In genomic region chr3:25147271-25147670, GRCm38 (mm10) we compare ENCODE assay signal across 22 mouse cellular contexts. TPM values are rescaled to one million over a fixed set of nuclear protein-coding genes. Genes with fewer than 3 reads are reported as not detected.
DNase-seq lines count a peak whose midpoint lies in the region; ATAC-seq and TF ChIP-seq lines count a peak whose summit lies in the region.
"Had no signal": no experiment of that assay in that cellular context is flagged by ENCODE, and none has a peak within 500 bp of the region (broad histone marks: within the 10 kb centered on the region; RNA-seq: fewer than 3 reads in every experiment).

No protein-coding gene starts in this region.

- H3K27ac ChIP-seq in liver, adult 2 months (replicated peaks; ENCODE audit: insufficient read depth, low read depth, low read length), result no peak overlapping the region
- no peak overlapping the region for H3K27ac ChIP-seq in liver, embryonic 11.5 days (ENCODE audit: low read depth, low read length)

- H3K27me3 ChIP-seq in liver, adult 2 months (ENCODE audit: control insufficient read depth, insufficient read depth, low read length), result peaks cover 3% of the 10 kb centered on the region; the same call in 1 of the 2 replicates
- peaks cover 24% of the 10 kb centered on the region for H3K27me3 ChIP-seq in liver, embryonic 11.5 days (replicated peaks; ENCODE audit: control insufficient read depth, insufficient read depth, low read length)
- H3K27me3 ChIP-seq: CH12.LX, Patski had no signal

- H3K36me3 ChIP-seq in liver, adult 2 months (ENCODE audit: control insufficient read depth, insufficient read depth, low read length), result no peaks in the 10 kb centered on the region
- no peaks in the 10 kb centered on the region for H3K36me3 ChIP-seq in liver, embryonic 11.5 days (ENCODE audit: control insufficient read depth, insufficient read depth, low read length)
- H3K36me3 ChIP-seq: G1E had no signal

- no peaks in the 10 kb centered on the region for H3K79me2 ChIP-seq in liver, adult 2 months (ENCODE audit: control insufficient read depth, insufficient read depth, low read length)

- ATAC-seq in liver, embryonic 11.5 days (replicated peaks; ENCODE audit: low FRiP score), result no peak
- ATAC-seq: activated CD4-positive, CD25-positive, alpha-beta regulatory T cell, adult 4 months; CD4-positive, CD25-positive, alpha-beta regulatory T cell, adult 4 months; Patski had no signal

- peak; percentile 92 for DNase-seq in liver, adult 2 months (ENCODE audit: extremely low read depth, low read depth, low spot score)
- DNase-seq in liver, embryonic 11.5 days (ENCODE audit: low spot score), result no peak
- peak; percentile 43 for DNase-seq in Muller cell, postnatal 12 days (ENCODE audit: inconsistent ontology term)
- no peak for DNase-seq in adrenal gland, postnatal 36 days
- DNase-seq: adrenal gland, adult 2 months; adrenal gland, adult 8-10 months; adrenal gland, postnatal 10 days; adrenal gland, postnatal 14 days; adrenal gland, postnatal 25 days; B cell, adult 2 months; cerebellum, adult 11 months; cerebellum, adult 11-12 months; cerebellum, adult 18-20 months; cerebellum, adult 2 months; cerebellum, adult 8-10 months had no signal

- no peak overlapping the region for H3K4me3 ChIP-seq in liver, adult 2 months (ENCODE audit: insufficient read depth, low read depth, low read length)
- no peak overlapping the region for H3K4me3 ChIP-seq in liver, embryonic 11.5 days (ENCODE audit: low read depth, low read length)

- H3K9me3 ChIP-seq in liver, embryonic 11.5 days (ENCODE audit: control insufficient read depth, low read length), result peaks cover 9% of the 10 kb centered on the region

- no peak for TF ChIP-seq POLR2A in liver, adult 2 months (IDR thresholded peaks at IDR 0.05; ENCODE audit: extremely low read depth, insufficient read depth, low read length)

- no peak overlapping the region for H3K9ac ChIP-seq in liver, adult 2 months (ENCODE audit: low read depth, low read length)
- H3K9ac ChIP-seq in liver, embryonic 11.5 days (ENCODE audit: low read depth, low read length), result no peak overlapping the region

- H3K4me2 ChIP-seq in liver, embryonic 11.5 days, result no peak overlapping the region

- peaks cover 3% of the 10 kb centered on the region; the same call in 1 of the 2 replicates for H3K4me1 ChIP-seq in liver, adult 2 months (ENCODE audit: control insufficient read depth, insufficient read depth, low read length)
- H3K4me1 ChIP-seq in liver, embryonic 11.5 days (replicated peaks; ENCODE audit: control insufficient read depth, insufficient read depth, low read length), result no peaks in the 10 kb centered on the region

- TF ChIP-seq CTCF in liver, adult 2 months (IDR thresholded peaks at IDR 0.05; ENCODE audit: low read depth, low read length), result no peak

RNA-seq across cellular contexts. Expression of gene Naaladl2, which starts 3.2 kb away (rescaled TPM):
- 6.9 and 7.2 TPM in 2 replicates for total RNA-seq in liver, adult 2 months (2014; rRNA removed)
- polyA plus RNA-seq in liver, adult 2 months (2012; rRNA removed), result 0.21 and 0.31 TPM in 2 replicates
- polyA plus RNA-seq in liver, embryonic 11.5 days (2014; fragmentation: Nextera tagmentation; extraction: Ambion mirVana), result 0.22 and 0.31 TPM in 2 replicates
- 1 to 10 TPM; 2.3 to 3.0 TPM for total RNA-seq in adrenal gland, postnatal 36 days (2021)
- total RNA-seq: MEL had no signal
- polyA plus RNA-seq: activated CD4-positive, CD25-positive, alpha-beta regulatory T cell, adult 4 months; C2C12; CD4-positive, CD25-positive, alpha-beta regulatory T cell, adult 4 months; G1E had no signal

Comparison
In these comparisons a context has a peak if more than half of its experiments do, and no peak if none do; other contexts are left out.
1. DNase-seq: peak in liver, adult 2 months (single experiment) and Muller cell, postnatal 12 days (single experiment); none in liver, embryonic 11.5 days (single experiment) and adrenal gland, postnatal 36 days (0 of 2).